Mouse (Mus musculus): ENCODE results near the gene Ptcd1. TPM values are rescaled to one million over a fixed set of nuclear protein-coding genes. Genes with fewer than 3 reads are reported as not detected.

Gene Ptcd1
- polyA plus RNA-seq, 1 experiment from 2014 or later = 19.6 TPM

DNA sequence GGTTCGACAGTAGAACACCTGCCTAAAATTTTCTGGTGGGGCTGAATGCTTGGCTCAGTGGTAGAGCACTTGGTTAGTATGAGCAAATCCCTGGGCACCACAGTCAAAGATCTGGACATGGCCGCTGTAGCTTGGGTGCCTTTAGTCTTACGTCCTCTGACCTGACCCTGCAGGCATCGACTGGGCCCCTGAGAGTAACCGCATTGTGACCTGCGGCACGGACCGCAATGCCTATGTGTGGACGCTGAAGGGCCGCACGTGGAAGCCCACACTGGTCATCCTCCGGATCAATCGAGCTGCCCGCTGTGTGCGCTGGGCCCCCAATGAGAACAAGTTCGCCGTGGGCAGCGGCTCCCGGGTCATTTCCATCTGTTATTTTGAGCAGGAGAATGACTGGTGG is 43.5 kb downstream of the Ptcd1 start:
- WGBS = 92% methylated on average over 19 of the region's 19 CpGs
- H3K4me2 ChIP-seq (ENCODE audit: low read length) = no peak overlapping the region
- no peak overlapping the region for H3K9ac ChIP-seq (ENCODE audit: low read depth, low read length)
- H3K4me3 ChIP-seq (ENCODE audit: low read length) = no peak overlapping the region
- no peaks in the 10 kb centered on the region for H3K9me3 ChIP-seq (ENCODE audit: control insufficient read depth, low read length)
- no peaks in the 10 kb centered on the region for H3K4me1 ChIP-seq (ENCODE audit: control insufficient read depth, insufficient read depth, low read depth, low read length)
- H3K27ac ChIP-seq (ENCODE audit: low read depth, low read length) = no peak overlapping the region
- no peak for ATAC-seq
- no peaks in the 10 kb centered on the region for H3K27me3 ChIP-seq (replicated peaks; ENCODE audit: control insufficient read depth, insufficient read depth, low read length)
- peaks cover 12% of the 10 kb centered on the region for H3K36me3 ChIP-seq (ENCODE audit: control insufficient read depth, insufficient read depth, low read length)

DNA sequence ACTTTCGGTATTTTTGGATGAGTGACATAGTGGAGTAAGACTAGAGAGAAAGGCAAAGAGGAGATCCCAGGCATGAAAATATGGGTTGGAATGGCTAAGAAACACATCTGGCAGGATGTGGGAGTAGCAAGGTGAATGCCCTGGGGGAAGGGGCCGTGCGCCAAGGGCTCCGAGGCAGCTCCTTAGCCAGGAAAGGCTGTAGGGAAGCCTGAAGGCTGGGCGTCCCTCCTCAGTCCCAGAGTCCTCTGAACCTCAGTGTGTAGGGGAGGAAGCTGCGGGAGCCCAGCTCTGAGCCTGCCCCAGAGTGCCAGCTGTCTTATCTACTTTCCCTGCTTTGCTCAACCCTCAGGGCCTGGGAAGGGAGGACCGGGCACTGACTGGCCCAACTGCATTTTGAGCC is 46.0 kb downstream of the Ptcd1 start:
- H3K27me3 ChIP-seq (replicated peaks; ENCODE audit: control insufficient read depth, insufficient read depth, low read length) = no peaks in the 10 kb centered on the region
- H3K9me3 ChIP-seq (ENCODE audit: control insufficient read depth, low read length) = no peaks in the 10 kb centered on the region
- no peak overlapping the region for H3K9ac ChIP-seq (ENCODE audit: low read depth, low read length)
- no peak overlapping the region for H3K4me2 ChIP-seq (ENCODE audit: low read length)
- no peak for ATAC-seq
- H3K4me1 ChIP-seq (ENCODE audit: control insufficient read depth, insufficient read depth, low read depth, low read length) = no peaks in the 10 kb centered on the region
- no peak overlapping the region for H3K27ac ChIP-seq (ENCODE audit: low read depth, low read length)
- 80% methylated on average over 7 of the region's 7 CpGs for WGBS
- no peaks in the 10 kb centered on the region; the same call in none of the 2 replicates for H3K36me3 ChIP-seq (ENCODE audit: control insufficient read depth, insufficient read depth, low read length)
- H3K4me3 ChIP-seq (ENCODE audit: low read length) = no peak overlapping the region

- no peak overlapping the region for H3K4me3 ChIP-seq (ENCODE audit: low read length)
- peaks cover 4% of the 10 kb centered on the region for H3K4me1 ChIP-seq (ENCODE audit: control insufficient read depth, insufficient read depth, low read depth, low read length)
- H3K27me3 ChIP-seq (replicated peaks; ENCODE audit: control insufficient read depth, insufficient read depth, low read length) = peaks cover 5% of the 10 kb centered on the region; the same call in 1 of the 2 replicates
- H3K9ac ChIP-seq (ENCODE audit: low read depth, low read length) = no peak overlapping the region
- H3K9me3 ChIP-seq (ENCODE audit: control insufficient read depth, low read length) = no peaks in the 10 kb centered on the region
- H3K36me3 ChIP-seq (ENCODE audit: control insufficient read depth, insufficient read depth, low read length) = no peaks in the 10 kb centered on the region; the same call in none of the 2 replicates
- no peak overlapping the region for H3K27ac ChIP-seq (ENCODE audit: low read depth, low read length)
- WGBS = 83% methylated on average over 2 of the region's 2 CpGs
- ATAC-seq = no peak
- no peak overlapping the region for H3K4me2 ChIP-seq (ENCODE audit: low read length)
These were observed 47.5 kb downstream of the Ptcd1 start for GRCm38 (mm10) chr5:145119385-145119784.

GRCm38 (mm10) chr5:145118461-145118860 is 48.4 kb downstream of the Ptcd1 start:
- 86% methylated on average over 5 of the region's 5 CpGs for WGBS
- H3K9ac ChIP-seq (ENCODE audit: low read depth, low read length) = no peak overlapping the region
- H3K36me3 ChIP-seq (ENCODE audit: control insufficient read depth, insufficient read depth, low read length) = no peaks in the 10 kb centered on the region
- H3K27me3 ChIP-seq (replicated peaks; ENCODE audit: control insufficient read depth, insufficient read depth, low read length) = peaks cover 5% of the 10 kb centered on the region; the same call in 1 of the 2 replicates
- no peak overlapping the region for H3K4me2 ChIP-seq (ENCODE audit: low read length)
- H3K4me3 ChIP-seq (ENCODE audit: low read length) = no peak overlapping the region
- no peaks in the 10 kb centered on the region for H3K9me3 ChIP-seq (ENCODE audit: control insufficient read depth, low read length)
- ATAC-seq = no peak
- peaks cover 9% of the 10 kb centered on the region for H3K4me1 ChIP-seq (ENCODE audit: control insufficient read depth, insufficient read depth, low read depth, low read length)
- no peak overlapping the region for H3K27ac ChIP-seq (ENCODE audit: low read depth, low read length)

- H3K4me1 ChIP-seq (ENCODE audit: control insufficient read depth, insufficient read depth, low read depth, low read length) = peaks cover 9% of the 10 kb centered on the region
- H3K4me2 ChIP-seq (ENCODE audit: low read length) = no peak overlapping the region
- H3K27me3 ChIP-seq (replicated peaks; ENCODE audit: control insufficient read depth, insufficient read depth, low read length) = peaks cover 5% of the 10 kb centered on the region; the same call in 1 of the 2 replicates
- WGBS = 58% methylated on average over 6 of the region's 6 CpGs
- no peak for ATAC-seq
- no peaks in the 10 kb centered on the region for H3K9me3 ChIP-seq (ENCODE audit: control insufficient read depth, low read length)
- H3K27ac ChIP-seq (ENCODE audit: low read depth, low read length) = no peak overlapping the region
- H3K36me3 ChIP-seq (ENCODE audit: control insufficient read depth, insufficient read depth, low read length) = no peaks in the 10 kb centered on the region
- no peak overlapping the region for H3K9ac ChIP-seq (ENCODE audit: low read depth, low read length)
- no peak overlapping the region for H3K4me3 ChIP-seq (ENCODE audit: low read length)
These were observed 48.9 kb downstream of the Ptcd1 start for GRCm38 (mm10) chr5:145118005-145118404.

DNA sequence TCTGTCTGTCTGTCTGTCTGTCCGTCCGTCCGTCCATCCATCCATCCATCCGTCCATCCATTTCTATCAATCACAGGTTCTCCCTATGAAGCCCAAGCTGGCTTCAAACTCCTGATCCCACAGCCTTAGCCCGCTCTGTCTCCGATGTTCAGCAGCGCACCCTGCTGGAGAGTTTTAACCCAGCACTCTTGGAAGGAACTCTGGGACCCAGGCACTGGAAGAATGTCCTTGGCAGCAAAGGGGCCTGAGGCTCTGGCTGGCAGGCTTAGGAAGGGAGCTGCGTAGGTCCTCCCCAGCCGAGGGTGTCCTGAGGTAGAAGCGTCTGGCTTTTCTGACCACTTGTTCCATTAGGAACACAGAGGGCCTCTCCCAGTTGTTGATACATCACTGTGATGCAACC is 50.0 kb downstream of the Ptcd1 start:
- no peak overlapping the region; the same call in 1 of the 2 replicates for H3K27ac ChIP-seq (ENCODE audit: low read depth, low read length)
- WGBS = 45% methylated on average over 10 of the region's 10 CpGs
- ATAC-seq = no peak

GRCm38 (mm10) chr5:145116316-145116715 is 50.6 kb downstream of the Ptcd1 start:
- no peak for ATAC-seq
- Histone ChIP-seq H3K27ac (ENCODE audit: low read depth, low read length) (no peak overlapping the region; the same call in 1 of the 2 replicates), H3K36me3 (ENCODE audit: control insufficient read depth, insufficient read depth, low read length) (no peaks in the 10 kb centered on the region), H3K9ac (ENCODE audit: low read depth, low read length) (no peak overlapping the region), H3K4me3 (ENCODE audit: low read length) (no peak overlapping the region), H3K4me2 (ENCODE audit: low read length) (no peak overlapping the region), H3K27me3 (replicated peaks; ENCODE audit: control insufficient read depth, insufficient read depth, low read length) (peaks cover 5% of the 10 kb centered on the region; the same call in 1 of the 2 replicates), H3K4me1 (ENCODE audit: control insufficient read depth, insufficient read depth, low read depth, low read length) (peaks cover 9% of the 10 kb centered on the region), H3K9me3 (ENCODE audit: control insufficient read depth, low read length) (no peaks in the 10 kb centered on the region)
- WGBS = 52% methylated on average over 4 of the region's 4 CpGs

More for the DNA sequence above, 50.0 kb downstream of the Ptcd1 start:
- H3K9me3 ChIP-seq (ENCODE audit: control insufficient read depth, low read length) = no peaks in the 10 kb centered on the region
- no peak overlapping the region for H3K4me2 ChIP-seq (ENCODE audit: low read length)
- no peaks in the 10 kb centered on the region for H3K36me3 ChIP-seq (ENCODE audit: control insufficient read depth, insufficient read depth, low read length)
- peaks cover 9% of the 10 kb centered on the region for H3K4me1 ChIP-seq (ENCODE audit: control insufficient read depth, insufficient read depth, low read depth, low read length)
- peaks cover 5% of the 10 kb centered on the region; the same call in 1 of the 2 replicates for H3K27me3 ChIP-seq (replicated peaks; ENCODE audit: control insufficient read depth, insufficient read depth, low read length)
- no peak overlapping the region for H3K4me3 ChIP-seq (ENCODE audit: low read length)
- no peak overlapping the region for H3K9ac ChIP-seq (ENCODE audit: low read depth, low read length)

- Histone ChIP-seq H3K27me3 (replicated peaks; ENCODE audit: control insufficient read depth, insufficient read depth, low read length) (peaks cover 5% of the 10 kb centered on the region; the same call in 1 of the 2 replicates), H3K4me3 (ENCODE audit: low read length) (no peak overlapping the region), H3K4me1 (ENCODE audit: control insufficient read depth, insufficient read depth, low read depth, low read length) (peaks cover 9% of the 10 kb centered on the region), H3K36me3 (ENCODE audit: control insufficient read depth, insufficient read depth, low read length) (peaks cover under 1% of the 10 kb centered on the region; the same call in 1 of the 2 replicates), H3K4me2 (ENCODE audit: low read length) (no peak overlapping the region), H3K9me3 (ENCODE audit: control insufficient read depth, low read length) (no peaks in the 10 kb centered on the region), H3K9ac (ENCODE audit: low read depth, low read length) (no peak overlapping the region), H3K27ac (ENCODE audit: low read depth, low read length) (no peak overlapping the region)
- WGBS = 91% methylated on average over 5 of the region's 5 CpGs
- no peak for ATAC-seq
These were observed 51.2 kb downstream of the Ptcd1 start for GRCm38 (mm10) chr5:145115736-145116135.

DNA sequence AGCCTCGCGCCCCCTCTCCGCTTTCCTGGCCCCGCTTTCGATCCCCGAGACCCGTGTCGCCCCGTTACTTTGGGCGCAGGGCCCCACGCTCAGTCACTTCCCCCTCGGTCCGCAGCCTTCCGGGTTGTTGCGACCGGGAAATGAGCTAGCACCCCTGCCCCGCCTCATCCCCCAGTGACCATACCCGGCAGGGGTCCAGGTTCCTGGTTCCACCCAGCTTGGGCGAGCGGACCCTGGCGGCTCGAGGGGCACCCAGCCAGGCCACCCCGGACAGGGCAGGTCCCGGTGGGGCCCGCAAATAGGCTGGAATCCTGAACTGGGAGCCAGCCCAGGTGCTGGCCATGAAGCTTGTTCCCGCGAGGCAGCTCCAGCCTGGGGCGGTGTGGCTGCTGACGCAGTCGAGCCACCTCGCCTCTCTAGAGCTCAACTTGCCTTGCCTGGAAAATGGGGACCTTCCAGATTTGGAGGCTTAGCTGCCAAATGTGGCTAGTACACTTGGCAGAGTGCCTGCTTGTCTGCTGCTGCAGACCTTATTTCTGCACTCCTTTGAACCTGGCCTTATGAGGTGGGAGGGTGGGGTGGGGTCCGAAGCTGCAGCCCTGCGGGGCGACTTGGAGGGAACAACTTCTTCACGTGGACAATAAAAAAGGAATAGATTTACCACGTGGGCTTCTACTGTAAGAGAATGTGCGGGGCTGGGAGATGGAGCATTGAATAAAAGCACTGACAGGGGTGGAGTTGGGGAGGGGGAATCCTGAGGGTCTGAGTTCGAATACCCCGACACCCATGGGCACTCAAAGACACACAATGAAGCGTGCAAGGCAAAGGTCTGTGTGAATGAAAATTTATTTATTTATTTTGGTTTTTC is 52.1 kb downstream of the Ptcd1 start:
- H3K36me3 ChIP-seq (ENCODE audit: control insufficient read depth, insufficient read depth, low read length) = peaks cover 10% of the 10 kb centered on the region
- peak overlapping the region; percentile 65 for H3K9ac ChIP-seq (ENCODE audit: low read depth, low read length)
- WGBS = 18% methylated on average over 39 of the region's 40 CpGs
- H3K4me3 ChIP-seq (ENCODE audit: low read length) = peak overlapping the region; percentile 43
- H3K27ac ChIP-seq (ENCODE audit: low read depth, low read length) = peak overlapping the region; percentile 19; the same call in 1 of the 2 replicates
- 0 out of 2 replicates have a peak, but pooled peaks have one; percentile 4 for ATAC-seq
- peaks cover 5% of the 10 kb centered on the region; the same call in 1 of the 2 replicates for H3K27me3 ChIP-seq (replicated peaks; ENCODE audit: control insufficient read depth, insufficient read depth, low read length)
- peak overlapping the region; percentile 59 for H3K4me2 ChIP-seq (ENCODE audit: low read length)
- H3K4me1 ChIP-seq (ENCODE audit: control insufficient read depth, insufficient read depth, low read depth, low read length) = peaks cover 9% of the 10 kb centered on the region
- no peaks in the 10 kb centered on the region for H3K9me3 ChIP-seq (ENCODE audit: control insufficient read depth, low read length)
